9 mouse cellular contexts compared by ENCODE assay signal in genomic region chr3:108018190-108018820, GRCm38 (mm10). TPM values are rescaled to one million over a fixed set of nuclear protein-coding genes. Genes with fewer than 3 reads are reported as not detected.
DNase-seq lines count a peak whose midpoint lies in the region; TF ChIP-seq lines count a peak whose summit lies in the region.
"Had no signal": no experiment of that assay in that cellular context is flagged by ENCODE, and none has a peak within 500 bp of the region (broad histone marks: within the 10 kb centered on the region; RNA-seq: fewer than 3 reads in every experiment).

No protein-coding gene starts in this region.

- no peak for TF ChIP-seq CTCF in brain, embryonic 14.5 days (IDR thresholded peaks at IDR 0.05; ENCODE audit: borderline replicate concordance, extremely low read depth, insufficient read depth, insufficient read length)
- no peak; the same call in 1 of the 2 replicates for TF ChIP-seq CTCF in olfactory bulb, adult 2 months (IDR thresholded peaks at IDR 0.05; ENCODE audit: insufficient read depth, low read depth, low read length)

- DNase-seq in heart, embryonic 10.5 days (ENCODE audit: low spot score): no peak
- no peak for DNase-seq in heart, adult 8-10 months (ENCODE audit: low spot score)
- DNase-seq in brain, embryonic 14.5 days (ENCODE audit: low read depth): peak; percentile 9
- DNase-seq in hindbrain, embryonic 10.5 days (ENCODE audit: low spot score): no peak
- peak; percentile 44 to 59 for DNase-seq in lung, adult 18-20 months
- DNase-seq in frontal cortex, postnatal 25 days (ENCODE audit: low spot score in 2 of 2): no peak
- DNase-seq in right cerebral cortex, postnatal 14 days: no peak

- no peaks in the 10 kb centered on the region for H3K36me3 ChIP-seq in heart, embryonic 10.5 days
- H3K36me3 ChIP-seq in hindbrain, embryonic 10.5 days: no peaks in the 10 kb centered on the region

- H3K9me3 ChIP-seq in heart, embryonic 10.5 days: no peaks in the 10 kb centered on the region
- no peaks in the 10 kb centered on the region for H3K9me3 ChIP-seq in hindbrain, embryonic 10.5 days

- peaks cover 20% of the 10 kb centered on the region for H3K27me3 ChIP-seq in heart, embryonic 10.5 days (ENCODE audit: insufficient read depth, poor library complexity, severe bottlenecking)
- no peaks in the 10 kb centered on the region; the same call in 1 of the 2 replicates for H3K27me3 ChIP-seq in hindbrain, embryonic 10.5 days (ENCODE audit: insufficient read depth, poor library complexity, severe bottlenecking)

- WGBS in heart, embryonic 10.5 days: 24% methylated on average over 14 of the region's 14 CpGs
- WGBS in hindbrain, embryonic 10.5 days: 35% methylated on average over 14 of the region's 14 CpGs
- 17% methylated on average over 14 of the region's 14 CpGs for WGBS in olfactory bulb, adult 2 months

- H3K4me3 ChIP-seq in heart, embryonic 10.5 days: peak overlapping the region; percentile 61
- peak overlapping the region; percentile 55 for H3K4me3 ChIP-seq in hindbrain, embryonic 10.5 days
- peak overlapping the region; percentile 56 for H3K4me3 ChIP-seq in olfactory bulb, adult 2 months (ENCODE audit: insufficient read depth, low read depth, low read length)

- peak overlapping the region; percentile 57 for H3K27ac ChIP-seq in heart, embryonic 10.5 days
- peak overlapping the region; percentile 72 for H3K27ac ChIP-seq in hindbrain, embryonic 10.5 days
- peak overlapping the region; percentile 78 for H3K27ac ChIP-seq in olfactory bulb, adult 2 months (ENCODE audit: insufficient read depth, low read depth, low read length)

- H3K4me1 ChIP-seq in heart, embryonic 10.5 days: peaks cover 21% of the 10 kb centered on the region
- H3K4me1 ChIP-seq in hindbrain, embryonic 10.5 days (replicated peaks): peaks cover 30% of the 10 kb centered on the region
- H3K4me1 ChIP-seq in olfactory bulb, adult 2 months (ENCODE audit: control insufficient read depth, insufficient read depth, low read length): peaks cover 22% of the 10 kb centered on the region

- no peak for TF ChIP-seq POLR2A in brain, embryonic 14.5 days (IDR thresholded peaks at IDR 0.05; ENCODE audit: borderline replicate concordance, extremely low read depth, insufficient read depth, insufficient read length, poor library complexity, severe bottlenecking)
- no peak for TF ChIP-seq POLR2A in olfactory bulb, adult 2 months (IDR thresholded peaks at IDR 0.05; ENCODE audit: insufficient read depth, low read depth, low read length)

RNA-seq across cellular contexts. Expression of gene Gstm1, which starts 0.5 kb away (rescaled TPM):
- 30.1 and 62.2 TPM in 2 replicates for polyA plus RNA-seq in heart, embryonic 10.5 days (2016; fragmentation: Nextera tagmentation; extraction: Ambion mirVana)
- 100 to 1,000 TPM; 385 to 498 (median 396) TPM for total RNA-seq in heart, adult 8-10 months (2022)
- 33.4 and 38.5 TPM in 2 replicates for polyA plus RNA-seq in brain, embryonic 14.5 days (2012; rRNA removed)
- 38.6 and 44.4 TPM in 2 replicates for polyA plus RNA-seq in hindbrain, embryonic 10.5 days (2016; fragmentation: Nextera tagmentation; extraction: Ambion mirVana)
- not detected in 2 replicates for polyA plus RNA-seq in olfactory bulb, adult 2 months (2012; ENCODE audit: insufficient read depth, insufficient read length, low replicate concordance, missing spikeins)

RNA-seq across cellular contexts. Expression of gene Gstm4, which starts 26.4 kb away (rescaled TPM):
- 16.9 and 21.1 TPM in 2 replicates for polyA plus RNA-seq in heart, embryonic 10.5 days (2016; fragmentation: Nextera tagmentation; extraction: Ambion mirVana)
- total RNA-seq in heart, adult 8-10 months (2022): 10 to 100 TPM; 12.6 to 14.4 (median 13.3) TPM
- polyA plus RNA-seq in brain, embryonic 14.5 days (2012; rRNA removed): 13.2 and 15.3 TPM in 2 replicates
- 12.8 and 13.9 TPM in 2 replicates for polyA plus RNA-seq in hindbrain, embryonic 10.5 days (2016; fragmentation: Nextera tagmentation; extraction: Ambion mirVana)
- not detected in 2 replicates for polyA plus RNA-seq in olfactory bulb, adult 2 months (2012; ENCODE audit: insufficient read depth, insufficient read length, low replicate concordance, missing spikeins)

RNA-seq across cellular contexts. Expression of gene Gstm2, which starts 32.1 kb away (rescaled TPM):
- 46.9 and 47.2 TPM in 2 replicates for polyA plus RNA-seq in heart, embryonic 10.5 days (2016; fragmentation: Nextera tagmentation; extraction: Ambion mirVana)
- 100 to 1,000 TPM; 237 to 300 (median 263) TPM for total RNA-seq in heart, adult 8-10 months (2022)
- 5.8 and 6.9 TPM in 2 replicates for polyA plus RNA-seq in brain, embryonic 14.5 days (2012; rRNA removed)
- 20.7 and 25.7 TPM in 2 replicates for polyA plus RNA-seq in hindbrain, embryonic 10.5 days (2016; fragmentation: Nextera tagmentation; extraction: Ambion mirVana)
- polyA plus RNA-seq in olfactory bulb, adult 2 months (2012; ENCODE audit: insufficient read depth, insufficient read length, low replicate concordance, missing spikeins): not detected in 2 replicates
- total RNA-seq: neutrophil, adult 5-6 weeks had no signal

RNA-seq across cellular contexts. Expression of gene Gstm3, which starts 49.2 kb away (rescaled TPM):
- polyA plus RNA-seq in heart, embryonic 10.5 days (2016; fragmentation: Nextera tagmentation; extraction: Ambion mirVana): 1.2 TPM in 1 of 2 replicates, not detected in the other
- total RNA-seq in heart, adult 8-10 months (2022): not detected
- polyA plus RNA-seq in brain, embryonic 14.5 days (2012; rRNA removed): 0.06 TPM in 1 of 2 replicates, not detected in the other
- not detected in 2 replicates for polyA plus RNA-seq in hindbrain, embryonic 10.5 days (2016; fragmentation: Nextera tagmentation; extraction: Ambion mirVana)
- polyA plus RNA-seq in olfactory bulb, adult 2 months (2012; ENCODE audit: insufficient read depth, insufficient read length, low replicate concordance, missing spikeins): not detected in 2 replicates
- total RNA-seq: neutrophil, adult 5-6 weeks had no signal

Comparison
In these comparisons a context has a peak if more than half of its experiments do, and no peak if none do; other contexts are left out.
1. DNase-seq: peak in brain, embryonic 14.5 days (single experiment) and lung, adult 18-20 months (2 of 2); none in heart, embryonic 10.5 days (single experiment), heart, adult 8-10 months (single experiment), hindbrain, embryonic 10.5 days (single experiment), frontal cortex, postnatal 25 days (0 of 2) and right cerebral cortex, postnatal 14 days (single experiment).
2. RNA of gene Gstm4, which starts 26.4 kb away (polyA plus RNA-seq): 16.9 to 21.1 TPM in heart, embryonic 10.5 days, 12.8 to 13.9 TPM in hindbrain, embryonic 10.5 days and 13.2 to 15.3 TPM in brain, embryonic 14.5 days; not detected in olfactory bulb, adult 2 months; every median in the first group is over 10 times any median in the second.
3. Peak in every context shown above with its lines, with median percentiles within 50 percentile points of each other: H3K27ac ChIP-seq and H3K4me3 ChIP-seq.